Mouse (Mus musculus) layer of hippocampus, adult 8-10 months (tissue): ENCODE measurements around the gene Kirrel2. TPM values are rescaled to one million over a fixed set of nuclear protein-coding genes. Genes with fewer than 3 reads are reported as not detected.

Experiments
- DNase-seq, 2 experiments: peaks; one replicate each; pipeline ENCODE4 v3.0.0; 2022; ENCODE audit warnings: low spot score in 2 of 2
- total RNA-seq, 4 experiments: library from RNA; stranded (reverse); gene quantifications; 2 replicates each; pipeline ENCODE4 v1.2.4; 2022

Gene Kirrel2
- total RNA-seq, 4 experiments from 2014 or later, result 9.6 to 13.7 (median 11.2) TPM

- no peak for DNase-seq
Measured at GRCm38 (mm10) chr7:30417856-30418255, 39.6 kb downstream of the Kirrel2 start.

DNA sequence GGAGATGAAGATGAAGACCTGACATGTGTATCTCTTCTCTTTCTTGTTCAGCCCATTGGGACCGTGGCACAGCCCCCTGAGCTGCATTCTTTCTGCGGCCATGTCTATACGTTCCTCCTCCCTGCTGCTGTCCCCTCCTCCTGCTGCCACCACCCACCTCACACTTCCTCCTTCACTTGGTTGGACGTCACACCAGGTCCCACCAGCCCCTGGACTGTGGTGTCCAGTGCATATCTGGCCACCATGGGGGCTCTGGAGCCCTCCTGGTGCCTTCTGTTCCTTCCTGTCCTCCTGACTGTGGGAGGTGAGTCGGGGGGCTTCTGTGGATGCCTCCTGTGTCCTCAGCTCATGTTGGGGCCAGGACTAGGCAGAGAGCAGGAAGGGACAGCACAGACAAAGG lies 43.9 kb downstream of the Kirrel2 start, which contains the start of gene Tyrobp:
Gene Tyrobp, plus strand, starts transcription at position 165 of the 400 bp plus-strand sequence.
- DNase-seq, result no peak

DNA sequence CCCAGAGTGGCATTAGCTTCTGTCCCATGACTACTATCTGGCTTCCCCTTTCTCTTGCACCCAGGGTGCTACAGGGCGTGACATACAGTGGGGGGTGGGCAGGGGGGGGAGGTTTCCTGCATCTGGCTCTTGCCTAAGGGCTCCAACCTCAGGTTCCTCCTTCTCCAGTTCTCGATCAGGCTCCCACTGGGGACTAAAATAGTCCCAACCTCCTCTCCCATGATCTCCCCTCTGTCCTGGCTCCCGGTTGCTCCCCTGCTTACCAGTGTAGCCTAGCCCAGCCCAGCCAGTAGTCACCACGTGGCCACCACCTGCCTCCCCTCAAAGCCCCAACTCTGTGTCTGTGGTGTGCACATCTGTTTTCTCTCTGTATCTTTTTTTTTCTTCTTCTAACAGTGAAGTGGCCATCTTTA lies 44.7 kb downstream of the Kirrel2 start:
- no peak for DNase-seq

GRCm38 (mm10) chr7:30411023-30411422 lies 46.5 kb downstream of the Kirrel2 start:
- no peak for DNase-seq

DNA sequence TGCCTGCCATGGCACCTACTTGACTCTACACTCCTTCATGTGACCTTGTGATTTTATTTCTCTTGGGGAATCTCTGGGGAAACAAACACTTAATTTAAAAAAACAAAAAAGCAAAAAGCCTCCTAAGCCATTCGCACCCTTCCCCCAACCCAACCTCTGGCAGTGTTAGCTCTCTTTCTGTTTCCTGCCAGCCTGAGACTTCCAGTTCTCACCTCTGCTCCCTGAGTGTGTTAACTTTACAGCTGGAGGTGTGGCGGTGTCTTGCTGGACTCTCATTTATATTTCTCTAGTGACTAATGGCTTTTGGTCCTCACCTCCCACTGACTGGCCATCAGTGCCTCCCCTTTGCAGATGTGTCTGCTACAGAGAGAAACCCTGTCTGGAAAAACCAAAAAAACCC lies 47.7 kb downstream of the Kirrel2 start:
- DNase-seq, result no peak

- no peak for DNase-seq
Measured at GRCm38 (mm10) chr7:30408639-30409038, 48.9 kb downstream of the Kirrel2 start.

- DNase-seq, result no peak
Measured at GRCm38 (mm10) chr7:30402343-30402742, 55.1 kb downstream of the Kirrel2 start.

DNA sequence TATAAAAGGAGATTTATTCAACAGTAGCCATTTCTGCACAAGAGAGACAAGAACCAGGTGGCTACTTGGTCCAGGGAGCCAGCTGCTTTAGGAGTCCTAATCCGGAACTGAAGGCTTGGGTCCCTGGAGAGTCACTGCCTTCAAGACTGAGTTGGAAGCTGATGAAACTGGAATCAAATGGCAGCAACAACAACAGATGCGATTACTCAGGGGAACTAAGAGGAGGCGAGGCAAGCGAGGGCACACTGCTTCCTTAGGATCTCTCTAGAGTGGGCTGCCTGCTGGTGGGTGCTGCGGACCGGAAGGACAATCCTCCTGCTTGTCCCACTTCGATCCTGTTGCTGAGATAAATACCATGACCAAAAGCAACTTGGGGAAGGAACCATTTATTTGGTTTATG lies 57.8 kb downstream of the Kirrel2 start:
- DNase-seq, result no peak

Other genes with a start within 250 kb of the Kirrel2 start
- 10 to 100 TPM; 49.2 to 52.5 (median 49.3) TPM for gene Polr2i, start 225.7 kb downstream of the Kirrel2 start, total RNA-seq
- 100 to 1,000 TPM; 110 to 130 (median 118) TPM for gene Tbcb, start 225.4 kb downstream of the Kirrel2 start, total RNA-seq
- not detected for gene Ovol3, start 222.0 kb downstream of the Kirrel2 start, total RNA-seq
- under 1 TPM in 2 of 4 experiments, not detected in 2; 0.41 to 0.77 TPM for gene Thap8, start 177.6 kb downstream of the Kirrel2 start, total RNA-seq
- gene Wdr62, start 177.3 kb downstream of the Kirrel2 start, total RNA-seq, result 1 to 10 TPM; 1.1 to 3.4 (median 2.4) TPM
- 100 to 1,000 TPM; 351 to 448 (median 412) TPM for gene Clip3, start 166.0 kb downstream of the Kirrel2 start, total RNA-seq
- 10 to 100 TPM; 52.8 to 69.5 (median 65.3) TPM for gene Alkbh6, start 149.0 kb downstream of the Kirrel2 start, total RNA-seq
- 10 to 100 TPM in 3 of 4 experiments, 1 to 10 TPM in 1; 9.6 to 21.2 (median 15.0) TPM for gene Syne4, start 142.9 kb downstream of the Kirrel2 start, total RNA-seq
- gene E130208F15Rik, start 135.9 kb downstream of the Kirrel2 start, total RNA-seq, result under 1 TPM; 0.53 to 0.82 (median 0.66) TPM
- gene Sdhaf1, start 133.8 kb downstream of the Kirrel2 start, total RNA-seq, result 1 to 10 TPM; 6.7 to 9.9 (median 8.4) TPM
- gene Lrfn3, start 94.9 kb downstream of the Kirrel2 start, total RNA-seq, result 10 to 100 TPM; 28.2 to 31.6 (median 29.2) TPM
- 100 to 1,000 TPM in 2 of 4 experiments, 10 to 100 TPM in 2; 24.9 to 572 (median 243) TPM for gene Tyrobp, start 43.9 kb downstream of the Kirrel2 start, total RNA-seq
- 1 to 10 TPM in 3 of 4 experiments, not detected in 1; 1.8 to 3.3 (median 2.3) TPM for gene Hcst, start 37.8 kb downstream of the Kirrel2 start, total RNA-seq
- 1 to 10 TPM; 2.8 to 4.1 (median 3.2) TPM for gene Nfkbid, start 36.0 kb downstream of the Kirrel2 start, total RNA-seq
- gene Aplp1, start 12.2 kb downstream of the Kirrel2 start, total RNA-seq, result 1,000 to 10,000 TPM; 1,209 to 1,263 (median 1,238) TPM
- 1 to 10 TPM; 1.5 to 1.9 (median 1.6) TPM for gene Nphs1, start 625 bp upstream of the Kirrel2 start, total RNA-seq
- gene Prodh2, start 35.9 kb upstream of the Kirrel2 start, total RNA-seq, result under 1 TPM in 1 of 4 experiments, not detected in 3; 0.56 TPM
- gene Arhgap33, start 77.4 kb upstream of the Kirrel2 start, total RNA-seq, result 100 to 1,000 TPM in 3 of 4 experiments, 10 to 100 TPM in 1; 99.8 to 118 (median 110) TPM
- gene Hspb6, start 94.5 kb upstream of the Kirrel2 start, total RNA-seq, result 10 to 100 TPM in 1 of 4 experiments, 1 to 10 TPM in 3; 3.2 to 10.3 (median 6.5) TPM
- 1 to 10 TPM; 4.4 to 8.9 (median 6.1) TPM for gene Proser3, start 94.6 kb upstream of the Kirrel2 start, total RNA-seq
- 10 to 100 TPM; 41.3 to 54.0 (median 46.9) TPM for gene Lin37, start 102.1 kb upstream of the Kirrel2 start, total RNA-seq
- gene U2af1l4, start 105.6 kb upstream of the Kirrel2 start, total RNA-seq, result 10 to 100 TPM; 68.2 to 81.1 (median 78.7) TPM
- gene Gm49396, start 105.7 kb upstream of the Kirrel2 start, total RNA-seq, result 10 to 100 TPM in 2 of 4 experiments, 1 to 10 TPM in 2; 6.3 to 14.8 (median 11.1) TPM
- gene Psenen, start 105.9 kb upstream of the Kirrel2 start, total RNA-seq, result 10 to 100 TPM; 85.9 to 91.0 (median 88.4) TPM
- gene Igflr1, start 107.7 kb upstream of the Kirrel2 start, total RNA-seq, result 1 to 10 TPM; 4.0 to 5.7 (median 4.6) TPM
- gene Kmt2b, start 131.0 kb upstream of the Kirrel2 start, total RNA-seq, result 10 to 100 TPM; 44.1 to 60.2 (median 56.1) TPM
- gene Zbtb32, start 141.2 kb upstream of the Kirrel2 start, total RNA-seq, result not detected
- gene Upk1a, start 155.2 kb upstream of the Kirrel2 start, total RNA-seq, result 1 to 10 TPM in 1 of 4 experiments, under 1 TPM in 2, not detected in 1; 0.39 to 1.2 (median 0.89) TPM
- 100 to 1,000 TPM; 631 to 661 (median 651) TPM for gene Cox6b1, start 168.5 kb upstream of the Kirrel2 start, total RNA-seq
- gene Etv2, start 178.2 kb upstream of the Kirrel2 start, total RNA-seq, result not detected
- 10 to 100 TPM; 61.9 to 71.5 (median 70.1) TPM for gene Rbm42, start 192.6 kb upstream of the Kirrel2 start, total RNA-seq
- gene Haus5, start 207.3 kb upstream of the Kirrel2 start, total RNA-seq, result 1 to 10 TPM; 5.7 to 8.3 (median 6.8) TPM
- gene Pmis2, start 213.9 kb upstream of the Kirrel2 start, total RNA-seq, result not detected
- not detected for gene 2200002J24Rik, start 241.2 kb upstream of the Kirrel2 start, total RNA-seq